Mouse (Mus musculus): Measurements from ENCODE around the gene A930004D18Rik. TPM values are rescaled to one million over a fixed set of nuclear protein-coding genes. Genes with fewer than 3 reads are reported as not detected.

Gene A930004D18Rik
- 2.6 and 3.3 TPM in 2 replicates for polyA plus RNA-seq (2015; fragmentation: Nextera tagmentation; extraction: Ambion mirVana)

- no peak for DNase-seq (ENCODE audit: low spot score)
Observed at GRCm38 (mm10) chr2:18037491-18037890, at the start of gene A930004D18Rik. Gene A930004D18Rik, minus strand, starts transcription at chr2:18037737.

GRCm38 (mm10) chr2:18080182-18080860 lies 42.8 kb upstream of the A930004D18Rik start:
- DNase-seq (ENCODE audit: low spot score), result no peak

- DNase-seq (ENCODE audit: low spot score), result no peak
Observed at GRCm38 (mm10) chr2:18071947-18072346, 34.4 kb upstream of the A930004D18Rik start.

- DNase-seq (ENCODE audit: low spot score), result no peak
Observed at GRCm38 (mm10) chr2:18068071-18068796, 30.7 kb upstream of the A930004D18Rik start.

GRCm38 (mm10) chr2:18066436-18066835 lies 28.9 kb upstream of the A930004D18Rik start:
- no peak for DNase-seq (ENCODE audit: low spot score)

- DNase-seq (ENCODE audit: low spot score), result no peak
Observed at GRCm38 (mm10) chr2:18065708-18066030, 28.1 kb upstream of the A930004D18Rik start.

- peak; percentile 72 for DNase-seq (ENCODE audit: low spot score)
Observed at GRCm38 (mm10) chr2:18064941-18065707, 27.6 kb upstream of the A930004D18Rik start.

GRCm38 (mm10) chr2:18064356-18064858 lies 26.9 kb upstream of the A930004D18Rik start:
- DNase-seq (ENCODE audit: low spot score), result peak; percentile 98

GRCm38 (mm10) chr2:18063763-18064251 lies 26.3 kb upstream of the A930004D18Rik start:
- DNase-seq (ENCODE audit: low spot score), result no peak

GRCm38 (mm10) chr2:18060396-18060795 lies 22.9 kb upstream of the A930004D18Rik start:
- DNase-seq (ENCODE audit: low spot score), result no peak

GRCm38 (mm10) chr2:18059891-18060290 lies 22.4 kb upstream of the A930004D18Rik start:
- no peak for DNase-seq (ENCODE audit: low spot score)

GRCm38 (mm10) chr2:18059063-18059462 lies 21.5 kb upstream of the A930004D18Rik start:
- no peak for DNase-seq (ENCODE audit: low spot score)

GRCm38 (mm10) chr2:18058146-18058708 lies 20.7 kb upstream of the A930004D18Rik start:
- DNase-seq (ENCODE audit: low spot score), result no peak

- peak; percentile 69 for DNase-seq (ENCODE audit: low spot score)
Observed at GRCm38 (mm10) chr2:18057336-18058145, 20.0 kb upstream of the A930004D18Rik start.

GRCm38 (mm10) chr2:18056786-18057255 lies 19.3 kb upstream of the A930004D18Rik start:
- peak; percentile 93 for DNase-seq (ENCODE audit: low spot score)

- DNase-seq (ENCODE audit: low spot score), result peak; percentile 93
Observed at GRCm38 (mm10) chr2:18055929-18056785, 18.6 kb upstream of the A930004D18Rik start.

GRCm38 (mm10) chr2:18055016-18055928 lies 17.7 kb upstream of the A930004D18Rik start, which contains the start of gene Mllt10:
Gene Mllt10, plus strand, starts transcription at chr2:18055237.
- DNase-seq (ENCODE audit: low spot score), result peak; percentile 25

GRCm38 (mm10) chr2:18053951-18054530 lies 16.5 kb upstream of the A930004D18Rik start:
- DNase-seq (ENCODE audit: low spot score), result no peak

All from thymus, postnatal 0 days (tissue).